9 mouse cellular contexts compared by ENCODE assay signal in the genomic region with DNA sequence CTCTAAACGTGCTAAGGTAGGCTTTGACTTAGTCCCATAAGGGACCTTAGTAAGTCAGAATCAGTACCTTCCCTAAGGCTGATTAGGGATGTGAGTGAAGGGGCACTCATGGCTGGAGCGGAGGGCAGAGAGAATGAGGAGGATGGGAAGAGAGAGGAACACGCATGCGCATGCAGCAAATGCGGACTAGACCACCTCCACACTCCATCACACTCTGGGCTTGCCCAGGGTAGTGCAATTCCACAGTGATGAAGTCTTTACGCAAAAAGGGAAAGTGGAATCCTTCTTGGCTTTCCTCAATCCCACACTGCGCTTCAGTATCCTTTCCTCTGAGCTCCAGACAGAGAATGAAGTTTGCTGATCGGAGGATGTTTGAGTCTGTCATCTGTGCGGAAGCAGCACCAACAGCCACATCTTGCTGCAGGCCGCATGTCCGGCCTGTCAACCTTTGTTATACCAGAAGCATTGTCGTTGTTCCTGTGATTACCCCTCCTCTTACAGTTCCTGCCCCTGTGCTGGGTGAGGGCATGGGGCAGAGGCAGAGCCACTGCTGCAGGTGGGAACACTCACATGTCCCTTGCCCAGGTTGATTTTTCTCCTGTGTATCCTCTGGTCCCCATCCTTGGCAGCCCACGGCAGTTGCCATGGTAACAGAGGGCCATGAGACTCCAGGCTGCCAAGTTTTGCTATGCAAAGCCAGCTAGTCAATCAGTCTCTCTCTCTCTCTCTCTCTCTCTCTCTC. TPM values are rescaled to one million over a fixed set of nuclear protein-coding genes. Genes with fewer than 3 reads are reported as not detected.
A peak's percentile ranks its signal among the peaks of the same experiment; 100 is the strongest.
DNase-seq lines count a peak whose midpoint lies in the region; ATAC-seq and TF ChIP-seq lines count a peak whose summit lies in the region.
"Had no signal": no experiment of that assay in that cellular context is flagged by ENCODE, and none has a peak within 500 bp of the region (broad histone marks: within the 10 kb centered on the region; RNA-seq: fewer than 3 reads in every experiment).

No protein-coding gene starts in this region.

- 75% methylated on average over 13 of the region's 13 CpGs for WGBS in hindbrain, embryonic 12.5 days
- 78% methylated on average over 13 of the region's 13 CpGs for WGBS in midbrain, embryonic 11.5 days

- no peak for DNase-seq in testis, postnatal 14 days (ENCODE audit: low spot score)
- peak; percentile 86 for DNase-seq in midbrain, embryonic 11.5 days (ENCODE audit: low spot score, missing footprints)
- DNase-seq in thymus, adult 18-20 months: no peak
- no peak for DNase-seq in lung, postnatal 14 days
- no peak for DNase-seq in heart, adult 18-20 months

- TF ChIP-seq POLR2A in testis, adult 2 months (IDR thresholded peaks at IDR 0.05; ENCODE audit: control insufficient read depth, low read depth, low read length): no peak

- H3K4me3 ChIP-seq in testis, adult 2 months (ENCODE audit: control insufficient read depth, low read depth, low read length): peak overlapping the region; percentile 7; the same call in 1 of the 2 replicates
- no peak overlapping the region for H3K4me3 ChIP-seq in hindbrain, embryonic 12.5 days
- H3K4me3 ChIP-seq in midbrain, embryonic 11.5 days (ENCODE audit: low read depth, low read length): no peak overlapping the region
- H3K4me3 ChIP-seq: myocyte had no signal

- no peak overlapping the region for H3K27ac ChIP-seq in testis, adult 2 months (ENCODE audit: control insufficient read depth, insufficient read depth, low read depth, low read length)
- H3K27ac ChIP-seq in hindbrain, embryonic 12.5 days: 0 out of 2 replicates have a peak overlapping the region, but pooled peaks have one; percentile 44
- H3K27ac ChIP-seq in midbrain, embryonic 11.5 days (ENCODE audit: low read depth, low read length): no peak overlapping the region

- H3K27me3 ChIP-seq in testis, adult 2 months (ENCODE audit: control insufficient read depth, insufficient read depth, low read length): no peaks in the 10 kb centered on the region
- no peaks in the 10 kb centered on the region for H3K27me3 ChIP-seq in hindbrain, embryonic 12.5 days
- H3K27me3 ChIP-seq in midbrain, embryonic 11.5 days (ENCODE audit: control insufficient read depth, insufficient read depth, low read length): no peaks in the 10 kb centered on the region

- peaks cover 6% of the 10 kb centered on the region for H3K4me1 ChIP-seq in testis, adult 2 months (ENCODE audit: control insufficient read depth, insufficient read depth, low read length)
- peaks cover 9% of the 10 kb centered on the region for H3K4me1 ChIP-seq in hindbrain, embryonic 12.5 days
- peaks cover 7% of the 10 kb centered on the region for H3K4me1 ChIP-seq in midbrain, embryonic 11.5 days (ENCODE audit: control insufficient read depth, insufficient read depth, low read length)

- no peaks in the 10 kb centered on the region for H3K36me3 ChIP-seq in testis, adult 2 months (ENCODE audit: control insufficient read depth, insufficient read depth, low read length)
- H3K36me3 ChIP-seq in hindbrain, embryonic 12.5 days: no peaks in the 10 kb centered on the region
- no peaks in the 10 kb centered on the region for H3K36me3 ChIP-seq in midbrain, embryonic 11.5 days (ENCODE audit: control insufficient read depth, insufficient read depth, low read length)

- no peak overlapping the region for H3K9ac ChIP-seq in hindbrain, embryonic 12.5 days
- H3K9ac ChIP-seq in midbrain, embryonic 11.5 days (ENCODE audit: low read length): peak overlapping the region; percentile 12

- peak; percentile 73 for ATAC-seq in hindbrain, embryonic 12.5 days (ENCODE audit: low FRiP score)
- ATAC-seq in midbrain, embryonic 11.5 days (ENCODE audit: low FRiP score): peak; percentile 73
- no peak for ATAC-seq in megakaryocyte progenitor cell, adult 5-6 weeks (replicated peaks; ENCODE audit: poor library complexity)

- TF ChIP-seq CTCF in testis, adult 2 months (IDR thresholded peaks at IDR 0.05; ENCODE audit: control insufficient read depth, insufficient read depth, insufficient replicate concordance, low read depth, low read length): no peak

- H3K4me2 ChIP-seq in hindbrain, embryonic 12.5 days (replicated peaks): no peak overlapping the region; the same call in 1 of the 2 replicates
- no peak overlapping the region for H3K4me2 ChIP-seq in midbrain, embryonic 11.5 days

- no peaks in the 10 kb centered on the region for H3K9me3 ChIP-seq in hindbrain, embryonic 12.5 days (replicated peaks)
- H3K9me3 ChIP-seq in midbrain, embryonic 11.5 days (ENCODE audit: control insufficient read depth, low read length): no peaks in the 10 kb centered on the region

RNA-seq across cellular contexts. Expression of a gene that starts 24.3 kb away (rescaled TPM):
- polyA plus RNA-seq in testis, adult 2 months (2012; rRNA removed): 27.7 and 33.6 TPM in 2 replicates
- 0.40 and 0.58 TPM in 2 replicates for polyA plus RNA-seq in hindbrain, embryonic 12.5 days (2016; fragmentation: Nextera tagmentation; extraction: Ambion mirVana)
- polyA plus RNA-seq in midbrain, embryonic 11.5 days (2014; fragmentation: Nextera tagmentation; extraction: Ambion mirVana): 0.22 and 0.39 TPM in 2 replicates
- total RNA-seq in heart, adult 18-20 months (2021): not detected
- total RNA-seq in megakaryocyte progenitor cell, adult 5-6 weeks (2015): not detected in 2 replicates
- not detected in 2 replicates for total RNA-seq in megakaryocyte progenitor cell, adult 5-6 weeks (2017)
- polyA plus RNA-seq: myocyte had no signal

RNA-seq across cellular contexts. Expression of a gene that starts 59.2 kb away (rescaled TPM):
- polyA plus RNA-seq in testis, adult 2 months (2012; rRNA removed): 0.07 and 0.10 TPM in 2 replicates
- polyA plus RNA-seq in hindbrain, embryonic 12.5 days (2016; fragmentation: Nextera tagmentation; extraction: Ambion mirVana): 190 and 217 TPM in 2 replicates
- 39.8 and 40.5 TPM in 2 replicates for polyA plus RNA-seq in midbrain, embryonic 11.5 days (2014; fragmentation: Nextera tagmentation; extraction: Ambion mirVana)
- total RNA-seq in heart, adult 18-20 months (2021): 1 to 10 TPM in 1 of 2 experiments, under 1 TPM in 1; 0.69 to 1.4 TPM
- total RNA-seq in megakaryocyte progenitor cell, adult 5-6 weeks (2015): 0.10 TPM in 1 of 2 replicates, not detected in the other
- total RNA-seq in megakaryocyte progenitor cell, adult 5-6 weeks (2017): 0.08 and 0.27 TPM in 2 replicates

Comparison
In these comparisons a context has a peak if more than half of its experiments do, and no peak if none do; other contexts are left out.
1. RNA of a gene that starts 24.3 kb away (polyA plus RNA-seq): 27.7 to 33.6 TPM in testis, adult 2 months; 0.40 to 0.58 TPM in hindbrain, embryonic 12.5 days and 0.22 to 0.39 TPM in midbrain, embryonic 11.5 days; every median in the first group is over 10 times any median in the second.
2. RNA of a gene that starts 59.2 kb away (polyA plus RNA-seq): 190 to 217 TPM in hindbrain, embryonic 12.5 days and 39.8 to 40.5 TPM in midbrain, embryonic 11.5 days; 0.07 to 0.10 TPM in testis, adult 2 months; every median in the first group is over 10 times any median in the second.